Mouse (Mus musculus): ENCODE measurements around the gene Mfrp. TPM values are rescaled to one million over a fixed set of nuclear protein-coding genes. Genes with fewer than 3 reads are reported as not detected.

The Mfrp gene
- polyA plus RNA-seq, 1 experiment, result 0.09 TPM

DNA sequence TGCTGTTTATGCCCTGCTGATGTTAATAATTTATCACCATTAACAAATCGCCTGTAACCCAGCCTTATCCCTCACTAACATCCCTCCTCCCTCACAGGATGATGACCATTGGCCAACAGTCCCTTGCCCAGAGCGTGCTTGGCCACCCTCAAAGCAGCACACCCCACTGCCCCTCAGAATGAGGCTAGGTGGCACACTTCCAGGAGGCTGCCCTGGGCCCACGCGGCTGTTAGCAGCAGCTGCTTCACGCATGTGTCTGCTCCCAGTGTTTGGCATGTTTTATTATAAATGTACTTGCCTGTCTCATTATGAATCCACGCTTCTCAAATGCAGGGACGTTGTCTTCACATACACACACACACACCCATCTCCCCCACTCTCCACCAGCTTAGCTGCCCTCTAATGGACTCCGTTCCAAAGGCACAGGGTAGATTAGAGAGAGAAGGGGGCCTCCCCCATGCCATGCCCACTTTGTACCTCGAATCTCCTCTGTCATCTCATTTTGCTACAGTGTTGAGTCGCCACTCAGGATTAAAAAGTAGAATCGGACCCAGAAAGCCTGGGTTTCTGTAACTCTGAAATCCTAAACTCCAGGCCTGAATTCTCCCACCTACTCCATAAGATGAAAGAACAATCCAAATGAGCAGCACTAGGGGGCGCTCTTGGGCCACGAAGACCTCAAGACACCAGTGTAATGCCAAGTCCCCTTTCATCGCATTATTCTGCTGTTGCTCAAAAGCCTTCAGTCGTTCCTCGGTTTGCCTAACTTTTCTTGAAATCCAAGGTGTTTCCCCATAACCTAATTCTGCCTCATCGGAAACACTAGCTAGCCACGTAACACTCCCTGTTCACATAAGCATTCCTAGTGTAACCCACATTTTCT lies 24.3 kb downstream of the Mfrp start:
- H3K4me1 ChIP-seq (replicated peaks; ENCODE audit: control insufficient read depth, insufficient read depth, low read length), result peaks cover 13% of the 10 kb centered on the region
- TF ChIP-seq CTCF (IDR thresholded peaks at IDR 0.05; ENCODE audit: borderline replicate concordance, control insufficient read depth, extremely low read depth, insufficient read depth, low read length, poor library complexity) (no peak), POLR2A (IDR thresholded peaks at IDR 0.05; ENCODE audit: control insufficient read depth, extremely low read depth, insufficient read depth, low read length, poor library complexity) (no peak)
- 43% methylated on average over 18 of the region's 18 CpGs for WGBS
- no peak overlapping the region for H3K4me3 ChIP-seq (ENCODE audit: control insufficient read depth, insufficient read depth, low read length)
- DNase-seq, result peak; percentile 83
- H3K27me3 ChIP-seq (ENCODE audit: control insufficient read depth, insufficient read depth, low read length), result no peaks in the 10 kb centered on the region
- H3K36me3 ChIP-seq (ENCODE audit: control insufficient read depth, insufficient read depth, low read length), result no peaks in the 10 kb centered on the region
- H3K27ac ChIP-seq (ENCODE audit: control insufficient read depth, insufficient read depth, low read length), result no peak overlapping the region

DNA sequence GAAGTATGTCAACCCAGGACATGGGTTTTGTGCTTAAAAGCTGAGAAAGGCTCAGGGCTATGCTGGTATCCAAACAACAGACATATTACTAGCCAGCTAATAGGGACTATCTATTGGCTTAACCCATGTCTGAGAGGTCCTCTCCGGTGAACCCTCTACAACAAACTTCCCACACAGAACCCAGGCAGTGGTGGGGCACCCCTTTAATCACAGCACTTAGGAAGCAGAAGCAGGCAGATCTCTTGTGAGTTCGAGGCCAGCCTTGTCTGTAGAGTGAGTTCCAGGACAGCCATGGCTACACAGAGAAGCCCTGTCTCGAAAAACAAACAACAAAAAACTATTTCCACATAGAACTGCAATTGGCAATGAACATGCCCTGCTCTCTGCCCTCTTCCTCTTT lies 25.2 kb downstream of the Mfrp start:
- Histone ChIP-seq H3K4me3 (ENCODE audit: control insufficient read depth, insufficient read depth, low read length) (no peak overlapping the region), H3K4me1 (replicated peaks; ENCODE audit: control insufficient read depth, insufficient read depth, low read length) (peaks cover 20% of the 10 kb centered on the region), H3K36me3 (ENCODE audit: control insufficient read depth, insufficient read depth, low read length) (no peaks in the 10 kb centered on the region), H3K27ac (ENCODE audit: control insufficient read depth, insufficient read depth, low read length) (no peak overlapping the region), H3K27me3 (ENCODE audit: control insufficient read depth, insufficient read depth, low read length) (no peaks in the 10 kb centered on the region)
- no peak for DNase-seq
- 82% methylated on average over 3 of the region's 3 CpGs for WGBS
- TF ChIP-seq POLR2A (IDR thresholded peaks at IDR 0.05; ENCODE audit: control insufficient read depth, extremely low read depth, insufficient read depth, low read length, poor library complexity) (no peak), CTCF (IDR thresholded peaks at IDR 0.05; ENCODE audit: borderline replicate concordance, control insufficient read depth, extremely low read depth, insufficient read depth, low read length, poor library complexity) (no peak)

DNA sequence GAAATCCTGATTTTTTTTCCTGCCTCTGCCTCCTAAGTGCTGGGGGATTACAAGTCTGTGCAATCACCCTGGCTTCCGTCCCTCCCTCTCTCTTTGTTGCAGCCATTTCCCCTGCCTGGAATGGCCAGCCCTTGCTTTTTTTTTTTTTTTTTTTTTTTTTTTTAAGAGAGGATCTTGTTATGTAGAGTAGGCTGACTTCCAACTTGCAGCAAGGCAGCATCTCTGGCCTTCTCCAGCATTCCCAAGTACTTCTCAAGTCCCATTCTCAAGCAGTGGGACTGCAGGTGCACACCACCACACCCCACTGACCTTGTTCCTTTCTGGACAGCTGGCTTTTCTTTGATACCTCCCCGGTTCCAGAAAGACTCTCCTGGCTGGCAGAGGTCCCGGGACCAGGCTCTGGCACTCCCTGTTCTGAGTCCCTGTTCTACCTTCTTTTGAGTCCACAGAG lies 25.8 kb downstream of the Mfrp start:
- no peak for TF ChIP-seq POLR2A (IDR thresholded peaks at IDR 0.05; ENCODE audit: control insufficient read depth, extremely low read depth, insufficient read depth, low read length, poor library complexity)
- TF ChIP-seq CTCF (IDR thresholded peaks at IDR 0.05; ENCODE audit: borderline replicate concordance, control insufficient read depth, extremely low read depth, insufficient read depth, low read length, poor library complexity), result no peak
- Histone ChIP-seq H3K4me3 (ENCODE audit: control insufficient read depth, insufficient read depth, low read length) (no peak overlapping the region), H3K36me3 (ENCODE audit: control insufficient read depth, insufficient read depth, low read length) (no peaks in the 10 kb centered on the region), H3K27ac (ENCODE audit: control insufficient read depth, insufficient read depth, low read length) (no peak overlapping the region), H3K4me1 (replicated peaks; ENCODE audit: control insufficient read depth, insufficient read depth, low read length) (peaks cover 20% of the 10 kb centered on the region), H3K27me3 (ENCODE audit: control insufficient read depth, insufficient read depth, low read length) (no peaks in the 10 kb centered on the region; the same call in 1 of the 2 replicates)
- no peak for DNase-seq
- 90% methylated on average over 3 of the region's 3 CpGs for WGBS

DNA sequence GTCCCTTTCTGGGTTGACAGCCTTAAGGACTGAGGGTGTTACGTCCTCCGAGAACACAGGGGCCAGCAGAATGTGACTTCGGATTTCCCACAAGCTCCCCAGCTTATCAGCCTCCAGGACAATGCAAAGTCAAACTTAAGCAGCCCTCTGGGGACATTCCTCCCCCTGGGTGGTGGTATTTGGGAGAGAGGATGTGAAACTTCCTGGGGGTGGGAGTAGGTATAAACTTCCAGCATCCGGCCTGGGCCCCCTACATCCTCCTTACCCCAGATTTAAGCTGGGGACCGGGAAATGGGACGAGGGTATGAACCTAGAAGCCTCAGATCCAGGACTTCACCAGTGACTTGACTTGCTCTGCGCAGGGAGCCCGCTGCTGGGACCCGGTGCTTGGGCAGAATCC lies 28.1 kb downstream of the Mfrp start:
- Histone ChIP-seq H3K4me3 (ENCODE audit: control insufficient read depth, insufficient read depth, low read length) (peak overlapping the region; percentile 38), H3K27ac (ENCODE audit: control insufficient read depth, insufficient read depth, low read length) (no peak overlapping the region), H3K36me3 (ENCODE audit: control insufficient read depth, insufficient read depth, low read length) (no peaks in the 10 kb centered on the region), H3K27me3 (ENCODE audit: control insufficient read depth, insufficient read depth, low read length) (peaks cover 6% of the 10 kb centered on the region; the same call in 1 of the 2 replicates), H3K4me1 (replicated peaks; ENCODE audit: control insufficient read depth, insufficient read depth, low read length) (peaks cover 25% of the 10 kb centered on the region)
- DNase-seq, result no peak
- 38% methylated on average over 9 of the region's 9 CpGs for WGBS
- no peak for TF ChIP-seq POLR2A (IDR thresholded peaks at IDR 0.05; ENCODE audit: control insufficient read depth, extremely low read depth, insufficient read depth, low read length, poor library complexity)
- TF ChIP-seq CTCF (IDR thresholded peaks at IDR 0.05; ENCODE audit: borderline replicate concordance, control insufficient read depth, extremely low read depth, insufficient read depth, low read length, poor library complexity), result no peak

DNA sequence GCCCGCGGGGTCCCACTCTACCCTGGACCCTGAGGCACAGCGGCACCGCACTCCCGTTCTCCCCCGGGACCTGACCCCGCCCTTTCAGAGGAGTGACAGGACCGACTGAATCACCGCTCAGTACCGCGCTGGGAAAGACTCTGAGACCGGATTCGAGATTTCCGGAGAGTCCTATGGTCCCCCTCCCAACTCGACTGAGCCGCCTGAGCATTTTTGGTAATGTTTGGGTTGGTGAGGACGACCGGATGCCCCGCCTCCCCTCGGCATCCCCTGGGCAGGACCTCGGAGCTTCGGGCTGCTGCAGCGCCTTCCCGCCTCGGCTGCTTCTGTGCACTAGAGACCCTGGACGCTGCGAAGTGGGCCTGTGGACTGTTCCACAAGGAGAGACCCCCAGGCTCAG lies 28.5 kb downstream of the Mfrp start:
- Histone ChIP-seq H3K4me1 (replicated peaks; ENCODE audit: control insufficient read depth, insufficient read depth, low read length) (peaks cover 29% of the 10 kb centered on the region), H3K27me3 (ENCODE audit: control insufficient read depth, insufficient read depth, low read length) (peaks cover 7% of the 10 kb centered on the region; the same call in 1 of the 2 replicates), H3K27ac (ENCODE audit: control insufficient read depth, insufficient read depth, low read length) (no peak overlapping the region), H3K36me3 (ENCODE audit: control insufficient read depth, insufficient read depth, low read length) (no peaks in the 10 kb centered on the region), H3K4me3 (ENCODE audit: control insufficient read depth, insufficient read depth, low read length) (peak overlapping the region; percentile 38)
- peak; percentile 81 for DNase-seq
- no peak; the same call in 1 of the 2 replicates for TF ChIP-seq POLR2A (IDR thresholded peaks at IDR 0.05; ENCODE audit: control insufficient read depth, extremely low read depth, insufficient read depth, low read length, poor library complexity)
- TF ChIP-seq CTCF (IDR thresholded peaks at IDR 0.05; ENCODE audit: borderline replicate concordance, control insufficient read depth, extremely low read depth, insufficient read depth, low read length, poor library complexity), result no peak
- WGBS, result under 1% methylated on average over 27 of the region's 27 CpGs

DNA sequence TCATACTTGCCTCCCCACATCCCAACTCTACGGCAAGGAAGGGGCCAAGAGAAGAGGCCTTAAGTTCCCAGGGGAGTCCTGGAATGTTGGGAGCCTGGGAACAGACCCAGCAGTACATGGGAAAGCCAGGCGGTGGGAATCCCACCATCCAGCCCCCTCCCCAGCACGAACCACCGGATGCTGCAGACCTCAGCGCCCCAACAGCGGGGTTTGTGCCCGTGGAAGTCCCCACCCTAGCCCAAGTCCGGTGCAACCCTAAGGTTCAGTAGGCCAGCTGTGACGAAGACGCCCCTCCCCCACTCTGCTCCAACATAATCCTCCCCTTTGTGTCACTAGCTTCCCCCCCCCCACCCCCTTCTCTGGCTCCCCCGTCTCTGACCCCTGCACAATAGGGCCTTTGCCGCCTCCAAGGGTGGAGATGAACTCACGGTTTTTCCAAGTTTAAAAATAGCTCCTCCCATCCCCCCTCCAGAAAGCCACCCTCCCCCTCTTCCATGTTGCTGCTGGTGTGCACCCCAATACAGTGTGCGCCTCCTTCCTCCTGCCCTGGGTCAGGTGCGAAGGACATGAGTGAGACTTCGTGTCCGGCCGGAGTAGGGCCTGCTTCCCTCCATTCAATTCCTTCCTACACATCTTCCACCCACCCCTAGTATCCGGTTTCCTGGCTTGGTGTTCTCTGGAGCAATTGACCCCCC lies 29.2 kb downstream of the Mfrp start:
- no peak for DNase-seq
- Histone ChIP-seq H3K4me3 (ENCODE audit: control insufficient read depth, insufficient read depth, low read length) (no peak overlapping the region; the same call in 1 of the 2 replicates), H3K36me3 (ENCODE audit: control insufficient read depth, insufficient read depth, low read length) (no peaks in the 10 kb centered on the region), H3K27ac (ENCODE audit: control insufficient read depth, insufficient read depth, low read length) (no peak overlapping the region), H3K4me1 (replicated peaks; ENCODE audit: control insufficient read depth, insufficient read depth, low read length) (peaks cover 36% of the 10 kb centered on the region), H3K27me3 (ENCODE audit: control insufficient read depth, insufficient read depth, low read length) (peaks cover 13% of the 10 kb centered on the region; the same call in 1 of the 2 replicates)
- TF ChIP-seq CTCF (IDR thresholded peaks at IDR 0.05; ENCODE audit: borderline replicate concordance, control insufficient read depth, extremely low read depth, insufficient read depth, low read length, poor library complexity) (no peak), POLR2A (IDR thresholded peaks at IDR 0.05; ENCODE audit: control insufficient read depth, extremely low read depth, insufficient read depth, low read length, poor library complexity) (no peak)
- 38% methylated on average over 18 of the region's 19 CpGs for WGBS
